Mouse (Mus musculus): ENCODE results near the gene Zyx. TPM values are rescaled to one million over a fixed set of nuclear protein-coding genes. Genes with fewer than 3 reads are reported as not detected.

The Zyx gene
- polyA plus RNA-seq (2014; fragmentation: Illumina TruSeq; extraction: RNeasy Lipid Tissue Mini Kit (QIAGEN cat#74804); ENCODE audit: low read depth, low replicate concordance) = 1.3 TPM

DNA sequence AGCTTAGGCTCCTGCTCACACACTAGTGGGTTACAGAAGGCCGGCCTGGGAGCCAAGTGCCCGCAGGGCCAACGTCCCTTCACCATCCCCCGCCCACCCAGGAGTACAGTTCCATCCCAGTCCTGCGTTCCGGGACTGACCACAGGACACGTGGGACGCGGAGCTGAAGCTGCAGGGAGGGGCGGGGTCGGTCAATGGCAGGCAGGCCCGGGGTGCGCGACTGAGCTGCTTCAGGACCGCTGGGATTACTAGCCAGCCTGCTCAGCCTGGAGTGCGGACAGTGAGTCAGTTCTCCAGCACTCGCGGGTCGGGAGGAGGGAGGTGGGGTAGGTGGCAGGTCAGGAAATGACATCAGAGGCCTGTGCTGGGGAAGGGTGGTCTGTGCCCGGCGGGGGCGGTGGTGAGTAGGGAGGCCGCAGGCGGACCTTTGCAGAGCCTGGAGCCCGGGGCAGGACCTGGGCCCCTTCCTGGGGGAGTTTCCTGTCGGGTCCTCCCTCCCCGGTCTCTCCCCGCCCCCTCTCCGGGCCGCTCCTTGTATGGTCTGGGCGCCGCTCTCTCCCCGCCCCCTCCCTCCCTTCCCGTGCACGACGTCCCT, at the start of gene Zyx:
Gene Zyx, plus strand, starts transcription at position 205 of the 595 bp plus-strand sequence.

DNA sequence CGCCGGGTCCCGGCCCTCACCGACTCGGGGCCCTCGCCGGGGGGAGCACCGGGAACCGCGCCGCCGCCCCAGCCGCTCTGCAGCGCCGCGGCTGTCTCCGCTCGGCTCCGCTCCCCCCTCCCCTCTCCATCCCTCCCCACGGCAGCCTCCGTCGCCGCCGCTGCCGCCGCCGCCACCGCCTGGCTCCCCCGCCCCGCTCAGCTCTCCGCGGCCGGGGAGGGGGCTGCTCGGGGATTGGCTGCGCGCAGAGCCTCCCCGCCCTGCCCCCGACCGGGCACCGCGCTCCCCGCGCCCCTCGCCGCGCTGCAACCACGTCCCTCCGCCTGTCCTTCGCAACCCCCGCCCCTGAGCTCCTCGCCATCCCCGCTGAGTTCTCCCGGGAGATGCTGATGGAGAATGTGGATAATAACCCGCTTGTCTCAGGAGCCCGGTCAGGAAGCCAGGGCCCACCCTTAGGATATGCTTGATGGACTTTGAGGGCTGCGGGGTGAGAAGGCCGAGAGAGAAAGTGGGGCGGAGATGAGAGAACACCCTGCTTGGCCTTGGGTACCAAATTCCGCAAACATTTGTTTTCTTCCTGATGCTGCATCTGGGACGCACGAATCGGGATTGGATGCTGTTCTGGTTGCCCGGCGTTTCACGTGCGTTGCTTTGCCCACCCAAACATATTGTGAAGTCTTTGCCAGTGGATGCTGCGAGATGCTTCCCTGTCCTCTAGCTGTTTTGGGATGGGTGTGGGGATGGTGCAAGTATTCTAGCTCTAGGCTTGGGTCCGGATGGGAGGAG, 24.8 kb upstream of the Zyx start, which contains the start of gene Fam131b:
Gene Fam131b, minus strand, starts transcription at position 162 of the 786 bp plus-strand sequence.

DNA sequence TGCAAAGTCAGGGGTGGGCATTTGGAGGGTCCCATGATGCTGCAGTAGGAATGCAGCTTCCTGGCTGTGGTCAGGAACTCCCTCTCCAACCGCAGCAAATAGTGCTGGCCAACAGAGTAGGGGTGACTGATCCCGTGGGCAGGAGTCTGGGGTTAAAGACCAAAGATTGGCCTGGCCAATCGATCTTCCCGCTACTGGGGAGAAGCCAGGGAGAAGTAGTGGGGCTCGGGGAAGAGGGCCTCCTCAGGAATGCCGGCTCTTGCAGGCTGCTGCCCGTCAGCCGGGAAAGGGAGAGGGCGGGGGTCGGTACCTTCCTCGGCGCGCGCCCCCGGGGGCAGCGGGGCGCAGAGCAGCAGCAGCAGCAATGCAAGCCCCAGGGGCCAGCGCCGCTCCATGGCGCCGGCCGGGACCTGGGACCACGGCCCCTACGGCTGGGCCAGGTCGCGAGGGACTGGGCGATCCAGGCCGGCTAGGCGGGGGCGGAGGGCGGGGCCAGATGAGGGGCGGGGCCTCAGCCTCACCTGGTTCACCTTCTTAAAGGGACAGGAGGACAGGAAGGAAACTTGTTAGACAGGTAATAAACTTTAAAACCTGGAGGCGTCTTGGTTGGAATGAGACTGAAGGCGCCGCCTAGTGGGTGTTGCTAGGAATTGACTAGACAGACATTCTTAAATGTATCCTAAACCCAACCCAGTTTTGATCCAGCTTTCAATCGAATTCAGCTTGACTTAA, 23.6 kb downstream of the Zyx start, which contains the start of gene Epha1:
Gene Epha1, minus strand, starts transcription at position 453 of the 732 bp plus-strand sequence.

DNA sequence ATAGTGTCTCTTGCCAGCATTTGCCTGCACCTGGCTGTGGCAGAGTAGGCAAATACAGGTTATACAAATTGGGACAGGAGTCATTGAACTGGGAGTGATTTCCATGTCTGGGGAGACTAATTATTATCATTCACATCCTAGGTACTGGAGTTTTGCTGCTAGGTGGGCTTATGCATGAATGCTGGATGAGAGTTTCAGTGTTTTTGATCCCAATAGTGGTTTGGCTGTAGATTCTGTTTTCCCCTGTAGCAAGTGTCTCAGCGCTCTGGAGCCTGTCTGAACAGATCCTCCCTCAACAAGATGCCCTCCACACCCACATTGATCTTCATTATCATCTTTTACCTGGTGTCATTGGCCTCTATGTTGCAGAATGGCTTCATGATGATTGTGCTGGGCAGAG, 50.5 kb downstream of the Zyx start, which contains the start of gene Tas2r143:
Gene Tas2r143, plus strand, starts transcription at position 301 of the 400 bp plus-strand sequence.

DNA sequence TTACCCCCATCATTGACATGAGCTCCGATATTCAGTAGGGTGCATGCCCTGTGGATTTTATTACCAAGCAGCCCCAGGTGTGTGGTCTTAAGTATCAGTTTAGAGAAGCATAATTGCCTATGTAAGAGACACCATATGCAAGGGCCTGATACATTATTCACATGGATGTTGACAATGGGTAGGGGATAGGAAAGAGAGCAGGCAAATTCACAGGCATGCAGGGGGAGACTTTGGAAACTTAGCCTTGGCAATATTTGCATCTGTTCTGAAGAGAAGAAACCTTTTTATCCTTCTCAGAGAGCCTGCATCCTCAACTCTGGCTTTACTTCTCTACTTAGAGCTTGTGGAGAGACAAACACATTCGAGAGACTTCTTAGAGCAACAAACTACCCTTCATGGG, 55.7 kb downstream of the Zyx start, which contains the start of gene Tas2r135:
Gene Tas2r135, plus strand, starts transcription at position 301 of the 400 bp plus-strand sequence.

Other genes starting within 250 kb of the Zyx start
- not detected for gene Tas2r139, start 208.7 kb upstream of the Zyx start, polyA plus RNA-seq (2014; fragmentation: Illumina TruSeq; extraction: RNeasy Lipid Tissue Mini Kit (QIAGEN cat#74804); ENCODE audit: low read depth, low replicate concordance)
- gene Tas2r144, start 134.3 kb upstream of the Zyx start, polyA plus RNA-seq (2014; fragmentation: Illumina TruSeq; extraction: RNeasy Lipid Tissue Mini Kit (QIAGEN cat#74804); ENCODE audit: low read depth, low replicate concordance) = not detected
- gene Gstk1, start 103.7 kb upstream of the Zyx start, polyA plus RNA-seq (2014; fragmentation: Illumina TruSeq; extraction: RNeasy Lipid Tissue Mini Kit (QIAGEN cat#74804); ENCODE audit: low read depth, low replicate concordance) = 85.7 TPM
- 22.2 TPM for gene Tmem139, start 87.7 kb upstream of the Zyx start, polyA plus RNA-seq (2014; fragmentation: Illumina TruSeq; extraction: RNeasy Lipid Tissue Mini Kit (QIAGEN cat#74804); ENCODE audit: low read depth, low replicate concordance)
- gene Casp2, start 84.6 kb upstream of the Zyx start, polyA plus RNA-seq (2014; fragmentation: Illumina TruSeq; extraction: RNeasy Lipid Tissue Mini Kit (QIAGEN cat#74804); ENCODE audit: low read depth, low replicate concordance) = 19.3 TPM
- gene Clcn1, start 62.9 kb upstream of the Zyx start, polyA plus RNA-seq (2014; fragmentation: Illumina TruSeq; extraction: RNeasy Lipid Tissue Mini Kit (QIAGEN cat#74804); ENCODE audit: low read depth, low replicate concordance) = not detected
- gene Fam131b, start 25.0 kb upstream of the Zyx start, polyA plus RNA-seq (2014; fragmentation: Illumina TruSeq; extraction: RNeasy Lipid Tissue Mini Kit (QIAGEN cat#74804); ENCODE audit: low read depth, low replicate concordance) = not detected
- gene Epha1, start 23.6 kb downstream of the Zyx start, polyA plus RNA-seq (2014; fragmentation: Illumina TruSeq; extraction: RNeasy Lipid Tissue Mini Kit (QIAGEN cat#74804); ENCODE audit: low read depth, low replicate concordance) = 1.6 TPM
- not detected for gene Tas2r143, start 50.6 kb downstream of the Zyx start, polyA plus RNA-seq (2014; fragmentation: Illumina TruSeq; extraction: RNeasy Lipid Tissue Mini Kit (QIAGEN cat#74804); ENCODE audit: low read depth, low replicate concordance)
- gene Tas2r135, start 55.8 kb downstream of the Zyx start, polyA plus RNA-seq (2014; fragmentation: Illumina TruSeq; extraction: RNeasy Lipid Tissue Mini Kit (QIAGEN cat#74804); ENCODE audit: low read depth, low replicate concordance) = not detected
- not detected for gene Tas2r126, start 84.9 kb downstream of the Zyx start, polyA plus RNA-seq (2014; fragmentation: Illumina TruSeq; extraction: RNeasy Lipid Tissue Mini Kit (QIAGEN cat#74804); ENCODE audit: low read depth, low replicate concordance)
- gene Olfr458, start 115.6 kb downstream of the Zyx start, polyA plus RNA-seq (2014; fragmentation: Illumina TruSeq; extraction: RNeasy Lipid Tissue Mini Kit (QIAGEN cat#74804); ENCODE audit: low read depth, low replicate concordance) = not detected
- not detected for gene Olfr457, start 126.7 kb downstream of the Zyx start, polyA plus RNA-seq (2014; fragmentation: Illumina TruSeq; extraction: RNeasy Lipid Tissue Mini Kit (QIAGEN cat#74804); ENCODE audit: low read depth, low replicate concordance)
- gene Olfr456, start 137.6 kb downstream of the Zyx start, polyA plus RNA-seq (2014; fragmentation: Illumina TruSeq; extraction: RNeasy Lipid Tissue Mini Kit (QIAGEN cat#74804); ENCODE audit: low read depth, low replicate concordance) = not detected
- not detected for gene Olfr455, start 198.0 kb downstream of the Zyx start, polyA plus RNA-seq (2014; fragmentation: Illumina TruSeq; extraction: RNeasy Lipid Tissue Mini Kit (QIAGEN cat#74804); ENCODE audit: low read depth, low replicate concordance)
- not detected for gene Tcaf3, start 248.1 kb downstream of the Zyx start, polyA plus RNA-seq (2014; fragmentation: Illumina TruSeq; extraction: RNeasy Lipid Tissue Mini Kit (QIAGEN cat#74804); ENCODE audit: low read depth, low replicate concordance)